ENCODE assay signal across 13 mouse cellular contexts in genomic region chr17:51407046-51407445, GRCm38 (mm10).
DNase-seq lines count a peak whose midpoint lies in the region; ATAC-seq and TF ChIP-seq lines count a peak whose summit lies in the region.
"Had no signal": no experiment of that assay in that cellular context is flagged by ENCODE, and none has a peak within 500 bp of the region (broad histone marks: within the 10 kb centered on the region; RNA-seq: fewer than 3 reads in every experiment).

No protein-coding gene starts in this region.

- TF ChIP-seq CTCF in spleen, adult 2 months (IDR thresholded peaks at IDR 0.05; ENCODE audit: extremely low read depth, insufficient read depth, insufficient read length, insufficient replicate concordance) = no peak
- TF ChIP-seq CTCF in stomach, postnatal 0 days (IDR thresholded peaks at IDR 0.05; ENCODE audit: low read depth) = no peak

- no peaks in the 10 kb centered on the region for H3K36me3 ChIP-seq in spleen, adult 2 months (ENCODE audit: control insufficient read depth, insufficient read depth, low read length)
- no peaks in the 10 kb centered on the region for H3K36me3 ChIP-seq in stomach, postnatal 0 days (ENCODE audit: control insufficient read depth, insufficient read depth, low read length)
- H3K36me3 ChIP-seq: embryonic facial prominence, embryonic 12.5 days; neural tube, embryonic 12.5 days had no signal

- no peaks in the 10 kb centered on the region for H3K9me3 ChIP-seq in stomach, postnatal 0 days (ENCODE audit: control insufficient read depth, low read length)
- H3K9me3 ChIP-seq: embryonic facial prominence, embryonic 12.5 days; neural tube, embryonic 12.5 days had no signal

- WGBS in spleen, adult 2 months = 12% methylated on average over 4 of the region's 4 CpGs
- 80% methylated on average over 4 of the region's 4 CpGs for WGBS in stomach, postnatal 0 days

- H3K4me1 ChIP-seq in spleen, adult 2 months (ENCODE audit: control insufficient read depth, insufficient read depth, insufficient read length) = peaks cover 12% of the 10 kb centered on the region; the same call in 1 of the 2 replicates
- H3K4me1 ChIP-seq in stomach, postnatal 0 days (replicated peaks; ENCODE audit: control insufficient read depth, insufficient read depth) = no peaks in the 10 kb centered on the region
- H3K4me1 ChIP-seq: embryonic facial prominence, embryonic 12.5 days; neural tube, embryonic 12.5 days had no signal

- no peak overlapping the region for H3K4me2 ChIP-seq in stomach, postnatal 0 days (replicated peaks; ENCODE audit: low read depth)
- H3K4me2 ChIP-seq: embryonic facial prominence, embryonic 12.5 days; midbrain, embryonic 11.5 days; neural tube, embryonic 12.5 days had no signal

- peak overlapping the region; percentile 17; the same call in 1 of the 2 replicates for H3K27ac ChIP-seq in spleen, adult 2 months (ENCODE audit: insufficient read depth, low read length)
- H3K27ac ChIP-seq in stomach, postnatal 0 days (replicated peaks) = no peak overlapping the region
- H3K27ac ChIP-seq: embryonic facial prominence, embryonic 12.5 days; neural tube, embryonic 12.5 days had no signal

- no peak for TF ChIP-seq POLR2A in spleen, adult 2 months (IDR thresholded peaks at IDR 0.05; ENCODE audit: low read depth, low read length)

- no peaks in the 10 kb centered on the region for H3K27me3 ChIP-seq in spleen, adult 2 months (ENCODE audit: control insufficient read depth, insufficient read depth, low read length)
- H3K27me3 ChIP-seq in stomach, postnatal 0 days (ENCODE audit: control insufficient read depth, insufficient read depth, low read length) = no peaks in the 10 kb centered on the region
- H3K27me3 ChIP-seq: embryonic facial prominence, embryonic 12.5 days; neural tube, embryonic 12.5 days had no signal

- ATAC-seq in stomach, postnatal 0 days (ENCODE audit: low FRiP score, low TSS enrichment) = no peak

- DNase-seq in spleen, adult 18-20 months = peak; percentile 10 to 16
- no peak for DNase-seq in spleen, adult 12 weeks (ENCODE audit: low spot score)
- DNase-seq in layer of hippocampus, postnatal 36 days = peak; percentile 5 to 9
- DNase-seq in spleen, adult 2 months (ENCODE audit: low read depth in 1 of 2, low spot score in 2 of 2) = peak in 1 of 2 experiments; percentile 46
- DNase-seq in kidney, postnatal 14 days = no peak
- no peak for DNase-seq in heart, adult 11 months
- DNase-seq in stomach, postnatal 0 days (ENCODE audit: low spot score) = no peak
- DNase-seq: adrenal gland, postnatal 36 days; cerebellum, adult 8-10 months; lung, adult 18-20 months had no signal

- TF ChIP-seq EP300 in stomach, postnatal 0 days (optimal IDR thresholded peaks at IDR 0.05) = no peak

- H3K9ac ChIP-seq in stomach, postnatal 0 days (ENCODE audit: low read length) = no peak overlapping the region
- H3K9ac ChIP-seq: embryonic facial prominence, embryonic 12.5 days; neural tube, embryonic 12.5 days had no signal

- no peak overlapping the region for H3K4me3 ChIP-seq in spleen, adult 2 months (ENCODE audit: extremely low read depth, insufficient read depth, insufficient read length)
- H3K4me3 ChIP-seq in stomach, postnatal 0 days (ENCODE audit: low read depth, low read length) = no peak overlapping the region
- H3K4me3 ChIP-seq: embryonic facial prominence, embryonic 12.5 days; neural tube, embryonic 12.5 days had no signal

Comparison
In these comparisons a context has a peak if more than half of its experiments do, and no peak if none do; other contexts are left out.
1. DNase-seq: peak in spleen, adult 18-20 months (2 of 2) and layer of hippocampus, postnatal 36 days (2 of 2); none in spleen, adult 12 weeks (single experiment), kidney, postnatal 14 days (single experiment), heart, adult 11 months (single experiment) and stomach, postnatal 0 days (single experiment).